Mouse (Mus musculus) embryonic facial prominence, embryonic 14.5 days (tissue): ENCODE results near the gene Arfgef3. TPM values are rescaled to one million over a fixed set of nuclear protein-coding genes. Genes with fewer than 3 reads are reported as not detected.
A peak's percentile ranks its signal among the peaks of the same experiment; 100 is the strongest.

Experiments used
- ATAC-seq: fragments of 200-750 bp; cut with Nextera tagmentation; 2 replicates; pipeline ENCODE4 v1.8.0; 2017; ENCODE audit warnings: low read depth, moderate number of reproducible peaks, moderate TSS enrichment
- DNase-seq: peaks from one replicate; pipeline ENCODE4 v3.0.0-alpha.2; 2015; ENCODE audit warnings: low spot score
- H3K27ac ChIP-seq: fragments of 300-500 bp; sonication (generic); replicated peaks from 2 replicates; pipeline ENCODE4 v1.5.1; 2014; ENCODE audit warnings: low read depth, mild to moderate bottlenecking, low read length, moderate library complexity
- H3K27me3 ChIP-seq: fragments of 300-500 bp; sonication (generic); replicated peaks from 2 replicates; pipeline ENCODE4 v1.6.1; 2014; ENCODE audit warnings: low read length; ENCODE audit not compliant: control insufficient read depth, insufficient read depth
- H3K36me3 ChIP-seq: fragments of 300-500 bp; sonication (generic); 2 replicates; pipeline ENCODE4 v1.6.1; 2014; ENCODE audit warnings: low read length, mixed read lengths; ENCODE audit not compliant: control insufficient read depth, insufficient read depth
- H3K4me1 ChIP-seq: fragments of 300-500 bp; sonication (generic); 2 replicates; pipeline ENCODE4 v1.6.1; 2014; ENCODE audit warnings: antibody characterized with exemption, low read length; ENCODE audit not compliant: control insufficient read depth, insufficient read depth
- H3K4me2 ChIP-seq: fragments of 300-500 bp; sonication (generic); 2 replicates; pipeline ENCODE4 v1.6.1; 2014; ENCODE audit warnings: low read depth, mild to moderate bottlenecking, low read length, moderate library complexity, mixed read lengths
- H3K4me3 ChIP-seq: fragments of 300-500 bp; sonication (generic); 2 replicates; pipeline ENCODE4 v1.5.1; 2014; ENCODE audit warnings: low read depth, mild to moderate bottlenecking, low read length
- H3K9ac ChIP-seq: fragments of 300-500 bp; sonication (generic); 2 replicates; pipeline ENCODE4 v1.6.1; 2014; ENCODE audit warnings: low read depth, mild to moderate bottlenecking, low read length, moderate library complexity, mixed read lengths
- H3K9me3 ChIP-seq: fragments of 300-500 bp; sonication (generic); 2 replicates; pipeline ENCODE4 v1.6.1; 2016; ENCODE audit warnings: low read length; ENCODE audit not compliant: control insufficient read depth
- WGBS: fragments of 180-500 bp; shearing (Covaris S2); extraction: QIAGEN DNeasy Blood & Tissue Kit; methylation state at CpG from one replicate; pipeline ENCODE4 v1.1.7; 2014; 5-methylcytosine and 5-hydroxymethylcytosine counted together
- polyA plus RNA-seq: library from polyadenylated mRNA; unstranded; fragments of >200 nt; fragmentation: Nextera tagmentation; extraction: Ambion mirVana; gene quantifications from 2 replicates; pipeline ENCODE4 v1.2.1, GENCODE M21; 2014

Arfgef3 gene
- polyA plus RNA-seq, 1 experiment from 2014 or later: 1.5 TPM

GRCm38 (mm10) chr10:18701517-18701916, 42.2 kb downstream of the Arfgef3 start:
- Histone ChIP-seq H3K4me3 (no peak overlapping the region), H3K27ac (no peak overlapping the region), H3K9me3 (no peaks in the 10 kb centered on the region), H3K27me3 (no peaks in the 10 kb centered on the region), H3K9ac (no peak overlapping the region), H3K4me1 (no peaks in the 10 kb centered on the region), H3K4me2 (no peak overlapping the region), H3K36me3 (no peaks in the 10 kb centered on the region)
- DNase-seq (peak; percentile 30), ATAC-seq (no peak; the same call in 1 of the 2 replicates)

- H3K4me2 ChIP-seq: no peak overlapping the region
- no peaks in the 10 kb centered on the region for H3K36me3 ChIP-seq
- DNase-seq (peak; percentile 33), ATAC-seq (no peak)
- H3K4me1 ChIP-seq: no peaks in the 10 kb centered on the region
- no peak overlapping the region for H3K4me3 ChIP-seq
- H3K27me3 ChIP-seq: no peaks in the 10 kb centered on the region
- H3K9me3 ChIP-seq: no peaks in the 10 kb centered on the region
- WGBS: 71% methylated on average over 2 of the region's 2 CpGs
- no peak overlapping the region for H3K27ac ChIP-seq
- no peak overlapping the region for H3K9ac ChIP-seq
These were observed 43.6 kb downstream of the Arfgef3 start for GRCm38 (mm10) chr10:18700117-18700516.

GRCm38 (mm10) chr10:18699151-18699550, 44.6 kb downstream of the Arfgef3 start:
- DNase-seq (no peak), ATAC-seq (no peak)
- Histone ChIP-seq H3K9me3 (no peaks in the 10 kb centered on the region), H3K36me3 (no peaks in the 10 kb centered on the region), H3K27me3 (no peaks in the 10 kb centered on the region), H3K4me3 (no peak overlapping the region), H3K4me1 (no peaks in the 10 kb centered on the region), H3K4me2 (no peak overlapping the region), H3K27ac (no peak overlapping the region), H3K9ac (no peak overlapping the region)
- 87% methylated on average over 2 of the region's 2 CpGs for WGBS

- DNase-seq: no peak
- H3K36me3 ChIP-seq: no peaks in the 10 kb centered on the region
These were observed 47.3 kb downstream of the Arfgef3 start for GRCm38 (mm10) chr10:18696461-18696860.

GRCm38 (mm10) chr10:18688234-18688633, 55.5 kb downstream of the Arfgef3 start:
- DNase-seq: peak; percentile 75

More at GRCm38 (mm10) chr10:18696461-18696860, 47.3 kb downstream of the Arfgef3 start:
- Histone ChIP-seq H3K27me3 (no peaks in the 10 kb centered on the region), H3K4me3 (no peak overlapping the region), H3K9me3 (no peaks in the 10 kb centered on the region), H3K27ac (no peak overlapping the region), H3K9ac (no peak overlapping the region), H3K4me2 (no peak overlapping the region), H3K4me1 (no peaks in the 10 kb centered on the region)
- 42% methylated on average over 6 of the region's 6 CpGs for WGBS
- ATAC-seq: 0 out of 2 replicates have a peak, but pooled peaks have one; percentile 22

GRCm38 (mm10) chr10:18681385-18681954, 62.3 kb downstream of the Arfgef3 start:
- no peak for DNase-seq
- WGBS: 85% methylated on average over 2 of the region's 2 CpGs
- H3K9ac ChIP-seq: no peak overlapping the region
- no peaks in the 10 kb centered on the region for H3K36me3 ChIP-seq
- H3K4me3 ChIP-seq: no peak overlapping the region
- H3K4me2 ChIP-seq: no peak overlapping the region
- H3K27ac ChIP-seq: no peak overlapping the region
- H3K27me3 ChIP-seq: no peaks in the 10 kb centered on the region
- no peak for ATAC-seq
- no peaks in the 10 kb centered on the region for H3K4me1 ChIP-seq
- no peaks in the 10 kb centered on the region for H3K9me3 ChIP-seq

More at GRCm38 (mm10) chr10:18688234-18688633, 55.5 kb downstream of the Arfgef3 start:
- Histone ChIP-seq H3K4me2 (no peak overlapping the region), H3K9me3 (no peaks in the 10 kb centered on the region), H3K27me3 (no peaks in the 10 kb centered on the region), H3K4me3 (no peak overlapping the region), H3K36me3 (no peaks in the 10 kb centered on the region), H3K9ac (no peak overlapping the region), H3K27ac (no peak overlapping the region), H3K4me1 (no peaks in the 10 kb centered on the region)
- WGBS: 38% methylated on average over 2 of the region's 2 CpGs
- ATAC-seq: 0 out of 2 replicates have a peak, but pooled peaks have one; percentile 60

- no peak overlapping the region for H3K4me3 ChIP-seq
- H3K9me3 ChIP-seq: 0 out of 2 replicates have a peak, but pooled peaks cover 5% of the 10 kb centered on the region
- no peaks in the 10 kb centered on the region for H3K4me1 ChIP-seq
- no peak for ATAC-seq
- WGBS: 79% methylated on average over 3 of the region's 3 CpGs
- no peaks in the 10 kb centered on the region for H3K36me3 ChIP-seq
- DNase-seq: no peak
- H3K27me3 ChIP-seq: no peaks in the 10 kb centered on the region
- H3K9ac ChIP-seq: no peak overlapping the region
- no peak overlapping the region for H3K27ac ChIP-seq
- H3K4me2 ChIP-seq: no peak overlapping the region
These were observed 62.9 kb downstream of the Arfgef3 start for GRCm38 (mm10) chr10:18680661-18681384.

- Histone ChIP-seq H3K27ac (no peak overlapping the region), H3K36me3 (no peaks in the 10 kb centered on the region)
- 67% methylated on average over 4 of the region's 4 CpGs for WGBS
These were observed 64.9 kb downstream of the Arfgef3 start for GRCm38 (mm10) chr10:18678836-18679235.

More at GRCm38 (mm10) chr10:18678836-18679235, 64.9 kb downstream of the Arfgef3 start:
- ATAC-seq: no peak
- Histone ChIP-seq H3K9me3 (peaks cover 11% of the 10 kb centered on the region; the same call in 1 of the 2 replicates), H3K4me1 (no peaks in the 10 kb centered on the region), H3K4me3 (no peak overlapping the region), H3K4me2 (no peak overlapping the region), H3K27me3 (no peaks in the 10 kb centered on the region), H3K9ac (no peak overlapping the region)
- DNase-seq: no peak
